Mouse (Mus musculus): ENCODE data around the gene Stt3b. TPM values are rescaled to one million over a fixed set of nuclear protein-coding genes. Genes with fewer than 3 reads are reported as not detected.
A peak's percentile ranks its signal among the peaks of the same experiment; 100 is the strongest.

Stt3b gene
- 41.2 TPM for polyA plus RNA-seq (2012; fragmentation: generic; extraction: Trizol)

DNA sequence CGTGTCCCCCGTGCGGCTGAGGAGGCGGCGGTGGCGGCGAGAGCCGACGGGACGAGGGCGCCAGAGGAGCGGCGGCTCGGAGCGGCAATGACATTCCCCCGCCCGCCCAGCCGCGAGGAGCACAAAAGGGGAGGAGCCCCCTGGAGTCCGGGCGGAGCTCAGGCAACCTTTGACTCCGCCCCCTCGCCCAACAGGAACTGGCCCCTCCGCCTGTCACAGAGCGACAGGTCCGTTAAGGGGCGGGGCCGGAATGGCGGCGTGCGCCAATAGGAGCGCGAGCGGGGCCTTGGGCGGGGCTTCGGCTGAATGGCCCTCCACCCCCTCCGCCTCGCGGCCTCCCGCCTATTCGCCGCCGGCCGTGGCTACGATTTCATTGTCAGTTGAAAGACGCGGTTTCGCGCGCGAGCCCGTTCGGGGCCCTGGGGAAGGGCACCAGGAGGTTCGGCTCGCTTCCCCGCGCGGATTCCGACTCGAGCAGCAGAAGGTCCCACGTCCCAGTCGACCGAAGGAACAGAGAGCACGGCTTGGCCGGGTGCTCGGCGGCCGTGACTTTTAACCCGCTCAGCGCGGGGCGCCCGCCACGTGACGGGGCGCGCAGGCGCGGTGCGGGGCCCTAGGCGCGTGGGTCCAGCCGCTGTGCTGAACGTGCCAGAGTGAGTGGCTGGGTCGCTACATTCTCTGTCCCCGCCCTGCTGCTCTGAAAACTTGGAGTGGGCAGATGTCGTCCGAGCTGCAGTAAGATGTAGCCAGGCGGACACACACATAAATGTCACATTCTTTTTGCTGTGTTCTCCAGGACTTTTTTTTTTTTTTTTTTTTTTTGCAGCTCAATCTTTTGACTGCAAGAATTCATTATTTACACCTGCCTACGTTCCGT, at the start of gene Stt3b:
Gene Stt3b (minus strand): TSS at position 76 of the 877 bp plus-strand sequence.
- Histone ChIP-seq H3K4me2 (ENCODE audit: low read depth) (peak within 1 kb of the TSS; percentile 86), H3K36me3 (ENCODE audit: control insufficient read depth, insufficient read depth) (no peaks in the 10 kb centered on the region), H3ac (ENCODE audit: control insufficient read depth, insufficient read length) (peak within 1 kb of the TSS; percentile 90), H3K4me3 (peak within 1 kb of the TSS; percentile 86), H3K79me2 (ENCODE audit: control insufficient read depth, insufficient read depth) (peaks cover 39% of the 10 kb centered on the region), H3K27me3 (ENCODE audit: control insufficient read depth, insufficient read depth, insufficient read length) (no peaks in the 10 kb centered on the region)
- TF ChIP-seq POLR2A (IDR thresholded peaks at IDR 0.05; ENCODE audit: insufficient read length, low read depth) (peak; percentile 78), SRF (IDR thresholded peaks at IDR 0.05; ENCODE audit: control insufficient read depth, insufficient read length, low read depth) (no peak), TCF3 (IDR thresholded peaks at IDR 0.05; ENCODE audit: insufficient read length, low read depth) (no peak), MYOD1 (IDR thresholded peaks at IDR 0.05; ENCODE audit: control insufficient read depth in 1 of 3, insufficient read length in 2 of 3, low read depth in 2 of 3) (no peak), CEBPB (IDR thresholded peaks at IDR 0.05; ENCODE audit: insufficient read depth, poor library complexity, severe bottlenecking) (no peak), E2F4 (IDR thresholded peaks at IDR 0.05; ENCODE audit: insufficient read depth) (no peak), REST (IDR thresholded peaks at IDR 0.05; ENCODE audit: insufficient read depth, insufficient read length) (no peak), TCF12 (IDR thresholded peaks at IDR 0.05; ENCODE audit: insufficient read depth, poor library complexity, severe bottlenecking) (no peak), MYOG (IDR thresholded peaks at IDR 0.05; ENCODE audit: control insufficient read depth in 1 of 3, insufficient read depth in 1 of 3, insufficient read length in 2 of 3, low read depth in 2 of 3) (no peak), USF1 (IDR thresholded peaks at IDR 0.05; ENCODE audit: low read depth) (peak; percentile 86), POLR2AphosphoS2 (IDR thresholded peaks at IDR 0.05; ENCODE audit: insufficient read length, low read depth) (peak; percentile 83), MAX (IDR thresholded peaks at IDR 0.05; ENCODE audit: low read depth) (peak; percentile 7)

DNA sequence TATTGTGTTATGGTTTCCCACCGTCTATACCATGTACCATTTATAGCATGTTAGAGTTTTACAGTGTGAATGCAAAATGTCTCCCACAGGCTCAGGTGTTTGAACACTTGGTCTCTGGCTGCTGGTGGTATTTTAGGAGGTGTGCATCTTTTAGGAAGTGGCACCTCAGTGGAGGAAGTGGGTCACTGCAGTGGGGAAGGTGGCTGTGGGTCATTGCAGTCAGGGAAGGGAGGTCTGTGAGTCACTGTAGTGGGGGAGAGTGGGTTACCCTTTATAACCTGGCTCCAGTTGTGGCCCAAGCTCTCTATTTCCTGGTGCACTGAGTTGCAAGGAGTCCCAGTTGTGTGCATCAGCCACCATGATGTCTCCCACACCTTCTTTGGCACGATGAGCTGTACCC, 48.2 kb upstream of the Stt3b start:
- no peaks in the 10 kb centered on the region for H3K79me2 ChIP-seq (ENCODE audit: control insufficient read depth, insufficient read depth)
- peaks cover 7% of the 10 kb centered on the region for H3K27me3 ChIP-seq (ENCODE audit: control insufficient read depth, insufficient read depth, insufficient read length)
- no peak overlapping the region for H3K4me3 ChIP-seq
- no peak overlapping the region for H3K4me2 ChIP-seq (ENCODE audit: low read depth)
- H3ac ChIP-seq (ENCODE audit: control insufficient read depth, insufficient read length) = no peak overlapping the region
- H3K36me3 ChIP-seq (ENCODE audit: control insufficient read depth, insufficient read depth) = no peaks in the 10 kb centered on the region
- TF ChIP-seq POLR2A (IDR thresholded peaks at IDR 0.05; ENCODE audit: insufficient read length, low read depth) (no peak), MYOD1 (IDR thresholded peaks at IDR 0.05; ENCODE audit: control insufficient read depth in 1 of 3, insufficient read length in 2 of 3, low read depth in 2 of 3) (no peak), MYOG (IDR thresholded peaks at IDR 0.05; ENCODE audit: control insufficient read depth in 1 of 3, insufficient read depth in 1 of 3, insufficient read length in 2 of 3, low read depth in 2 of 3) (no peak), REST (IDR thresholded peaks at IDR 0.05; ENCODE audit: insufficient read depth, insufficient read length) (no peak), USF1 (IDR thresholded peaks at IDR 0.05; ENCODE audit: low read depth) (no peak), E2F4 (IDR thresholded peaks at IDR 0.05; ENCODE audit: insufficient read depth) (no peak), MAX (IDR thresholded peaks at IDR 0.05; ENCODE audit: low read depth) (no peak), POLR2AphosphoS2 (IDR thresholded peaks at IDR 0.05; ENCODE audit: insufficient read length, low read depth) (no peak), CEBPB (IDR thresholded peaks at IDR 0.05; ENCODE audit: insufficient read depth, poor library complexity, severe bottlenecking) (no peak), SRF (IDR thresholded peaks at IDR 0.05; ENCODE audit: control insufficient read depth, insufficient read length, low read depth) (no peak), TCF12 (IDR thresholded peaks at IDR 0.05; ENCODE audit: insufficient read depth, poor library complexity, severe bottlenecking) (no peak)

DNA sequence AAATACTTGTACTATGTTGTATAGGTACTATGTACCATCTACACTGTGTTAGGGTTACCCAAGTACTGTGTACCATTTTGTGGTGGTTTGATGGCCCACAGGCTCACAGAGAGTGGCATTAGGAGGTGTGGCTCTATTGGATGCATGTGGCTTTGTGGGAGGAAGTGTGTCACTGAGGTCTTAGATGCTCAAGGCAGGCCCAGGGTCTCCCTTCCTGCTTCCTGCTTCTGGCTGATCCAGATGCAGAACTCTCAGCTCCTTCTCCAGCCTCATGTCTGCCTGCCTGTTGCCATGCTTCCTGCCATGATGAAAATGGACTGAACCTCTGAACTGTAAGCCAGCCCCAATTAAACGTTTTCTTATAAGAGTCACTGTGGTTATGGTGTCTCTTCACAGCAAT, 47.8 kb upstream of the Stt3b start:
- Histone ChIP-seq H3K79me2 (ENCODE audit: control insufficient read depth, insufficient read depth) (no peaks in the 10 kb centered on the region), H3K4me3 (no peak overlapping the region), H3K36me3 (ENCODE audit: control insufficient read depth, insufficient read depth) (no peaks in the 10 kb centered on the region), H3K27me3 (ENCODE audit: control insufficient read depth, insufficient read depth, insufficient read length) (peaks cover 7% of the 10 kb centered on the region), H3K4me2 (ENCODE audit: low read depth) (no peak overlapping the region), H3ac (ENCODE audit: control insufficient read depth, insufficient read length) (no peak overlapping the region)
- TF ChIP-seq TCF12 (IDR thresholded peaks at IDR 0.05; ENCODE audit: insufficient read depth, poor library complexity, severe bottlenecking) = no peak
- no peak for TF ChIP-seq REST (IDR thresholded peaks at IDR 0.05; ENCODE audit: insufficient read depth, insufficient read length)
- no peak for TF ChIP-seq TCF3 (IDR thresholded peaks at IDR 0.05; ENCODE audit: insufficient read length, low read depth)
- no peak for TF ChIP-seq MYOD1 (IDR thresholded peaks at IDR 0.05; ENCODE audit: control insufficient read depth in 1 of 3, insufficient read length in 2 of 3, low read depth in 2 of 3)
- no peak for TF ChIP-seq MAX (IDR thresholded peaks at IDR 0.05; ENCODE audit: low read depth)
- TF ChIP-seq SRF (IDR thresholded peaks at IDR 0.05; ENCODE audit: control insufficient read depth, insufficient read length, low read depth) = no peak
- no peak for TF ChIP-seq MYOG (IDR thresholded peaks at IDR 0.05; ENCODE audit: control insufficient read depth in 1 of 3, insufficient read depth in 1 of 3, insufficient read length in 2 of 3, low read depth in 2 of 3)
- no peak for TF ChIP-seq POLR2A (IDR thresholded peaks at IDR 0.05; ENCODE audit: insufficient read length, low read depth)
- no peak for TF ChIP-seq POLR2AphosphoS2 (IDR thresholded peaks at IDR 0.05; ENCODE audit: insufficient read length, low read depth)
- TF ChIP-seq USF1 (IDR thresholded peaks at IDR 0.05; ENCODE audit: low read depth) = no peak

- TF ChIP-seq TCF12 (IDR thresholded peaks at IDR 0.05; ENCODE audit: insufficient read depth, poor library complexity, severe bottlenecking) = no peak
- H3K79me2 ChIP-seq (ENCODE audit: control insufficient read depth, insufficient read depth) = no peaks in the 10 kb centered on the region
- H3K27me3 ChIP-seq (ENCODE audit: control insufficient read depth, insufficient read depth, insufficient read length) = peaks cover 7% of the 10 kb centered on the region
- H3K36me3 ChIP-seq (ENCODE audit: control insufficient read depth, insufficient read depth) = no peaks in the 10 kb centered on the region
- no peak overlapping the region for H3K4me2 ChIP-seq (ENCODE audit: low read depth)
- no peak overlapping the region for H3K4me3 ChIP-seq
- H3ac ChIP-seq (ENCODE audit: control insufficient read depth, insufficient read length) = no peak overlapping the region
Measured at GRCm38 (mm10) chr9:115356731-115357458, 46.7 kb upstream of the Stt3b start.

All from myocyte (in vitro differentiated cells).